Mouse (Mus musculus) bone marrow macrophage, adult 2 months (primary cell): ENCODE data around the gene Top1.

Experiments used
- CTCF ChIP-seq: IDR thresholded peaks from 2 replicates; pipeline ENCODE4 v1.5.1; 2012; ENCODE audit warnings: low read depth, mild to moderate bottlenecking, low read length, moderate library complexity
- POLR2A ChIP-seq: IDR thresholded peaks from 2 replicates; pipeline ENCODE4 v1.6.1; 2012; ENCODE audit warnings: mild to moderate bottlenecking, low read depth, low read length, borderline replicate concordance

DNA sequence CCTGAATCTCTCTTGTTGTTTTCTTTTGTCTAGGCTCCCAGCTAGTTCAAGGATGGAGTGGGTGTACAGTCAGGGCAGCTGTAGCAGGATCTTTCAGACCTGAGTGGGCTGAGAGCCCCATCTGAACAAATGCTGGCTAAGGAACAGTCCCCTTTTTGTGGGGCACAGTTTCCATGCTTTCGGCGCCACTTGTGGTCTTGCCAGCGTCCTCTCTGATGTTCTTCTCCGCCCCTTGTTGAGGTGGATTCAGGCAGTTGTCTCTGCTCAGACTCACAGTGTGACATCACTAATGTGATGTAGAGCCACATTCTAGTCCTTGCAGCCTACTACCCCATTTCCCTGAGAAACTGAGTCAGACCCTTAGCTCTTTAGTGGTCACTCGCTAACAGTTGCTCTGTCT is 100.9 kb downstream of the Top1 start:
- TF ChIP-seq POLR2A (no peak), CTCF (no peak)
